Mouse (Mus musculus): ENCODE results near the gene Slc7a7. TPM values are rescaled to one million over a fixed set of nuclear protein-coding genes. Genes with fewer than 3 reads are reported as not detected.
A peak's percentile ranks its signal among the peaks of the same experiment; 100 is the strongest.

Slc7a7 gene
- 4.7 and 4.9 TPM in 2 replicates for polyA plus RNA-seq (2015; fragmentation: Nextera tagmentation; extraction: Ambion mirVana)

DNA sequence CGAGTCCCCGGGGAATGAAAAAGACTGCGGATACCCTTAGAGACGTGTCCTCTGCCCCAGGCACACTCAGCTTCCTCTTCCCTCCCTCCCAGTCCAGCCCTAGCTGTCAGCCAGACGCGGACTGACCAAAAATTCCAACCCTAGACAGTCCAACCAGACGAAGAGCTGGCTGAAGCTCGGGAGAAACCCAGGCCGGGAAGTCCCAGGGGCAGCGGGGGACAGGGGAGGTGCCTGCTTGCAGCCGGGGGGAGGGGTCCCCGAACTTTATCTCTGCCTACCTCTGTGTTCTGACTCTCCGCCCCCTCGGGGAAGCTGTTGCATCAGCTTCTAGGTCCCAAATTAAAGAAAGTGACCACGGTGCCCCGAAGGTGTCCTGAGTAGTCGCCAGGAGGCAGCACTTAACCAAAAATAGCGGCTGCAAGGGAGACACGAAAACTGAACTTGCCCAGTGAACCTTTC, at the start of gene Slc7a7:
Gene Slc7a7, minus strand, starts transcription at position 158 of the 459 bp plus-strand sequence.
- H3K36me3 ChIP-seq (replicated peaks): no peaks in the 10 kb centered on the region
- 9% methylated on average over 19 of the region's 19 CpGs for WGBS
- H3K27me3 ChIP-seq (replicated peaks): peaks cover 12% of the 10 kb centered on the region
- 0 out of 2 replicates have a peak, but pooled peaks cover 8% of the 10 kb centered on the region for H3K4me1 ChIP-seq
- H3K4me2 ChIP-seq: peak within 1 kb of the TSS; percentile 16; the same call in 1 of the 2 replicates
- H3K9me3 ChIP-seq: no peaks in the 10 kb centered on the region
- no peak within 1 kb of the TSS for H3K4me3 ChIP-seq
- no peak within 1 kb of the TSS for H3K9ac ChIP-seq
- ATAC-seq (replicated peaks): 0 out of 2 replicates have a peak, but pooled peaks have one; percentile 55
- no peak within 1 kb of the TSS for H3K27ac ChIP-seq

DNA sequence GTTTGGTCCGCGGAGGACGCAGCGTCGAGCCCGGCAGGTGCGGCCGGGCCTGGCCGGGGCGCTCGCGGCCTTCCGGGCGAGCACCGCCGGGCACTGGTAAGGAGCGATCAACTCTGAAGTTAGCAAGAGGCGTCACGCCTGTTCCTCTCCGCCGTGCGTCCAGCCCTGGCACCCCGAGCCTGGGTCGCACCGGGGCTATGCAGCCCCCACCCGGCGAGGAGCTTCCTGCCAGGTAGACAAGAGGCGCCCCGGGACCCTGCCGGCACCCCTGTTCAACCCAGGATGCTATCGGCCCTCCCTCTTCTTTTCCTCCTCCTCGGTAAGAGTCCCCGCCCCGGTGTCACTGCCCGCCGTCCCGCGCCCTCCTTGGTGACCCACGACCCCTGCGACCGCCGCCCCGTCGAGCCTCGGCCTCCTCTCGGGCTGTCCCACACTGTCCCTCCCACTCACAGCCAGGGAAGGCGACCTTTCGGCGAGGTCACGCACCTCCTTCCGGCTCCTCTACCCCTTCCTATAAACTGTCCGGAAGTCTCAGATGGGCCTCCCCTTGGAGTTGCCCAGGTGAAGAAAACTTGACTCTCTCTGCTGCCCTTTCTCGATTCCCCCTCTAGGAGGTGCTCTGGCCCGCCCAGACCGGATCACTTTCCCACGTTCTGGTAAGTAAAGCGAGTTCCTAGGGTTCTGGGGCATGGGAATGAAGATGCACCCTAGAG, 46.9 kb upstream of the Slc7a7 start:
- Histone ChIP-seq H3K4me1 (peaks cover 13% of the 10 kb centered on the region), H3K27ac (peak overlapping the region; percentile 73), H3K36me3 (replicated peaks) (0 out of 2 replicates have a peak, but pooled peaks cover 11% of the 10 kb centered on the region), H3K9me3 (no peaks in the 10 kb centered on the region), H3K9ac (peak overlapping the region; percentile 82), H3K27me3 (replicated peaks) (no peaks in the 10 kb centered on the region), H3K4me2 (peak overlapping the region; percentile 86), H3K4me3 (peak overlapping the region; percentile 80)
- peak; percentile 87 for ATAC-seq (replicated peaks)
- WGBS: 1% methylated on average over 52 of the region's 57 CpGs

DNA sequence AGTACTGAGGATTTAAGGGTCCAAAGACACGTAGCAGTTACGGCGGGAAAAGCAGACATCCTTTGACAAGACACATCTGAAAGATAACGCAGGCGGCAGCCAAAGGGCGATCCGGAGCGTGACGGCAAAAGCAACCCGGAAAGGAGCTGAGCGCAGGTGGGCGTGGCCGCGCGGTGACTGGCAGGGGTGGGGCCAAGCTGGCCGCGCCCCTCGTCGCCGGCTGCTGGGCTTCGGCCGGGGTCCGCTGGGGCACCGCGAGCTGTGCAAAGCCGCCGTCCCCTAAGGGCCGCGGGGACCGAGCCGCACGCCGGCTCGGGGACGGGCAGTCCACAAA, 46.3 kb upstream of the Slc7a7 start, which contains the start of gene Lrp10:
Gene Lrp10, plus strand, starts transcription at position 179 of the 334 bp plus-strand sequence.
- H3K4me2 ChIP-seq: peak within 1 kb of the TSS; percentile 86
- peak within 1 kb of the TSS; percentile 73 for H3K27ac ChIP-seq
- peaks cover 13% of the 10 kb centered on the region for H3K4me1 ChIP-seq
- H3K9me3 ChIP-seq: no peaks in the 10 kb centered on the region
- 0 out of 2 replicates have a peak, but pooled peaks cover 11% of the 10 kb centered on the region for H3K36me3 ChIP-seq (replicated peaks)
- peak within 1 kb of the TSS; percentile 82 for H3K9ac ChIP-seq
- peak within 1 kb of the TSS; percentile 80 for H3K4me3 ChIP-seq
- ATAC-seq (replicated peaks): peak; percentile 93
- WGBS: 0% methylated on average over 35 of the region's 35 CpGs
- no peaks in the 10 kb centered on the region for H3K27me3 ChIP-seq (replicated peaks)

DNA sequence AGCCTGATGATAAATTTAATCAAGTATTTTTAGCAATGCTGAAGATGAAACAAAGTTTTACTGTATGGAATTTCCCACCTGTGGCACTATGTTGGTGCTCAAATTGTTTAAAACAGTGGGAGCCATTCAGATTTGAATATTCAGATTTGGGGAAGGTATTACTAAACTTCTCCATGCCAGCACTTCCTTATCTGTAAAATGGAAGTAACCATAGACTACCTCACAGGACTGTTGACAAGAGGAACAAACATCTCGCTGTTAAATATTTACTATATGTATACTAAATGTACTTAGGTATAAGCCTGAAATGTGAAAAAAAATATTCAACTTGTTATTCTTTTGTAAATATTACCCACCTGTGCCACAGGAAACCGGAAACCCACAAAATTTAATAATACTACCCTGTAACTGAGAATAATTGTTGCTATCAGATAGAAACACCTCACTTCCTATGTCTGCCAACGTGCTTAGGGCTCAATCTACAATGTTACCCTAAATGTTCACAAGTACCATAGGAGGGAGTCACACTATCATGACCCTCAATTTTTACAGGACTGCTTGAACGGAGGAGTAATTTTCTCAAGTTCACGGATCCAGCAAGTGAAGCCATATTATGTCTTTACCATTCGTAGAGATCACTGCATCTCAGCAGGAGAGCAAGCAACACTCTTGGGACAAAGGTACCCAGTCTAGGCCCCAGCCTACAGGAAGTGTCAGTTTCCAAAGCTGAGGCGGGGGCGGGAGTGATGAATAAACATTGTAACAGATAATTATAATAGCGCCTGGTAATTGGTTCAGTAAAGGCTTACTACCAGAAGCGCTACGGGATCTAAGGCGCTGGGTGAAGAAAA, 45.8 kb upstream of the Slc7a7 start:
- Histone ChIP-seq H3K4me1 (peaks cover 13% of the 10 kb centered on the region), H3K4me2 (peak overlapping the region; percentile 86), H3K4me3 (peak overlapping the region; percentile 80), H3K27me3 (replicated peaks) (no peaks in the 10 kb centered on the region), H3K27ac (peak overlapping the region; percentile 73), H3K36me3 (replicated peaks) (0 out of 2 replicates have a peak, but pooled peaks cover 5% of the 10 kb centered on the region), H3K9me3 (no peaks in the 10 kb centered on the region), H3K9ac (peak overlapping the region; percentile 43)
- 16% methylated on average over 12 of the region's 12 CpGs for WGBS
- ATAC-seq (replicated peaks): peak; percentile 67

DNA sequence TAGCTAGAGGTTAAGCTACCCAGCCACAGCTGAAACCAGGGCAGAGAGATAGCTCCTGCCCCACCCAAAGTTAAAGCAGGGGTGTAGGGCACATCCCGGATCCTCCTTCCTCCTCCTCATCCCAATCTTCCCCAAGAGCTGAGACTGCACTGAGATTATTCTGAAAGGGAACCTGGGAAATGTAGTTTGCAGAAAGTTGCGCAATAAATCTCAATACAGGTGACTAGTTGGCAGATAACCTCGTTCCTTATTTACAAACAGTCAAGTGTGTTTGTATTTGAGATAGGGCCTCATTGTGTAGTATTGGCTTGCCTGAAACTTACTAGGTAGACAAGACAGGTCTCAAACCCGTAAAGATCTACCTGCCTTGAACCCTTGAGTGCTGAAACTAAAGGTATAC, 44.6 kb upstream of the Slc7a7 start:
- 90% methylated on average over 4 of the region's 4 CpGs for WGBS
- Histone ChIP-seq H3K9me3 (no peaks in the 10 kb centered on the region), H3K4me1 (peaks cover 13% of the 10 kb centered on the region), H3K4me2 (no peak overlapping the region), H3K4me3 (no peak overlapping the region), H3K27ac (no peak overlapping the region), H3K9ac (no peak overlapping the region), H3K36me3 (replicated peaks) (no peaks in the 10 kb centered on the region), H3K27me3 (replicated peaks) (no peaks in the 10 kb centered on the region)
- no peak for ATAC-seq (replicated peaks)

DNA sequence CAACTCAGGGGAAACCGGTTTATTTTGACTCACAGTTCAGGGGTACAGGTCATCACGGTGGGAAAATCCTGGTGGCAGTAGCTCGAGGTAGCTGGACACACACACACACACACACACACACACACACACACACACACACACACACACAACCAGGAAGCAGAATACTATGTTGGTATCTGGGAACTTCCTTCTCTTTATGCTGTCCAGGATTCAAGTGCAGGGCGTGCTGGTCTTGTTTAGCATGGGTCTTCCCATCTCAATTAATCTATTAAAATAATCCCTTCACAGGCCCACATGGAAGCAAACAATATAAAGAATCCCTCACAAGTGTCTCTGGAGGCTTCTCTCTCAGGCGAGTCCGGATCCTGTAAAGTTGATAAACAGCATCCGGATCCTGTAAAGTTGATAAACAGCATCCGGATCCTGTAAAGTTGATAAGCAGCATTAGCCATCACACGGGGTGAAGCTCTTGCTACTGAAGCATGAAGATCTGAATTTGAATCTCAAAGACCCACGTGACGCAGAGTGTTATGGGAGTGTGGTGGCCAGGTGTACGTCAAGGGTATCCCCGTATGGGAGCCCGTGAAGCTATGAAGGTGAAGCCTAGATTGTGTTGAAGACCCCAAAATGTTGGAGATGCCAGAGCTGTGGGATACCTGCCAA, 40.5 kb upstream of the Slc7a7 start:
- Histone ChIP-seq H3K27me3 (replicated peaks) (no peaks in the 10 kb centered on the region), H3K9me3 (no peaks in the 10 kb centered on the region), H3K36me3 (replicated peaks) (no peaks in the 10 kb centered on the region), H3K4me2 (no peak overlapping the region), H3K27ac (no peak overlapping the region), H3K9ac (no peak overlapping the region), H3K4me3 (no peak overlapping the region), H3K4me1 (no peaks in the 10 kb centered on the region)
- WGBS: 89% methylated on average over 14 of the region's 14 CpGs
- ATAC-seq (replicated peaks): no peak

DNA sequence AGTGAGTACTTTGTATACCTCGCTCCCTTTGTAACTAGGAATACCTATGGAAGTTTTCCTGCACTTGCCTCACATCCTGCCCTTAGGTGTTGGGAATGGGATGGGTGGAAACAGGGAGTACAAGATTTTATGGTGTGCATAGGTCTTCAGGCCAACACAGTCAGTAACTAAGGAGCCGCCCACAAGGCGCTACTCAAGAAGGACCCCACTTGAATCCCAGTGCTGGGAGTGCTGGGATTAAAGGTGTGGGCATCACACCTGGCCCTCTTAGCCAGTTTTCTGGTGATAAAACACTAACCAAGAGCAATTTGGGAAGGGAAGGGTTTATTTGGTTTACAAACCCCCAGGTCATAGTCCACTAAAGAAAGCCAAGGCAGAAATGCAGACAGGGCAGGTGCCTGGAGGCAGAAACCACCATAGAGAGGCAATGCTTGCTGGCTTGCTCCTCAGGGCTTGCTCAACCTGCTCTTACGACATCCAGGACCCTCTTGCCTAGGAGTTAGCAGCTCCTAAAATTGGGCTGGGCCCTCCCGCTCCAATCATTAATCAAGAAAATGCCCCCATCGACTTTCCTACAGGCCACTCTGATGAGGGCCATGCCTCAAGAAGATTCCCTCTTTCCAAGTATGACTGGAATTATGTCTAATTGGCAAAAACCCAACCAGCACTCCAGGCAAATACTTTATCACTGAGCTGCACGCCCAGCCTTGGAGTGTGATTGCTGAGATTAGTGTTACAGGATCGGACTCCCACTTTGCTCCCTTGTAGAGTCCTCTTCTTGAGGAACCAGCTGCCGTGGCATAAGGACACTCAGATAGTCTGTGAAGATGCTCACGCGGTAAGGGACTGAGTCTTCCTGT, 37.3 kb upstream of the Slc7a7 start:
- no peaks in the 10 kb centered on the region for H3K36me3 ChIP-seq (replicated peaks)
- no peak overlapping the region for H3K4me2 ChIP-seq
- WGBS: 89% methylated on average over 11 of the region's 11 CpGs
- no peaks in the 10 kb centered on the region for H3K9me3 ChIP-seq
- no peak overlapping the region for H3K9ac ChIP-seq
- no peaks in the 10 kb centered on the region for H3K4me1 ChIP-seq
- no peaks in the 10 kb centered on the region for H3K27me3 ChIP-seq (replicated peaks)
- no peak overlapping the region for H3K27ac ChIP-seq
- ATAC-seq (replicated peaks): no peak
- H3K4me3 ChIP-seq: no peak overlapping the region

DNA sequence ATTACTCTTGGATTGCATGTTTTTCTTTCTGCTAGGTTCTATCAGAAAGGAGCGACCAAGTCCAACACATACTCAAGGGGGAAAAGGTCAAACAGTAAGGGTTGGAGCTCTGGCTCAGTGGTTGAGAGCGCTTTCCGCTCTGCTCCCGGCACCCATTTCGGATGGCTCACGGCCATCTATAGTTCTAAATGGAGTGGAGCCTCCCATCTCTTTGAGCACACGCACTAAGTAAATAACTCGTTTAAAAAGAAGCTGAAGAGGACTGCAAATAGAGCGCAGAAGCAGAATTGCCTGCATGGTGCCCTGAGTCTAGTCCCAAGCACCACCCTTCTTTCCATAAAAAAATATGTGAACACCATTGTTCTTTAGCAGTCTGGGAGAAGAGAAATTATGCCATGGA, 36.0 kb upstream of the Slc7a7 start:
- no peak for ATAC-seq (replicated peaks)
- Histone ChIP-seq H3K36me3 (replicated peaks) (no peaks in the 10 kb centered on the region), H3K9ac (no peak overlapping the region), H3K27ac (no peak overlapping the region), H3K27me3 (replicated peaks) (no peaks in the 10 kb centered on the region), H3K4me2 (no peak overlapping the region), H3K4me3 (no peak overlapping the region), H3K4me1 (no peaks in the 10 kb centered on the region), H3K9me3 (no peaks in the 10 kb centered on the region)
- WGBS: 89% methylated on average over 9 of the region's 9 CpGs

DNA sequence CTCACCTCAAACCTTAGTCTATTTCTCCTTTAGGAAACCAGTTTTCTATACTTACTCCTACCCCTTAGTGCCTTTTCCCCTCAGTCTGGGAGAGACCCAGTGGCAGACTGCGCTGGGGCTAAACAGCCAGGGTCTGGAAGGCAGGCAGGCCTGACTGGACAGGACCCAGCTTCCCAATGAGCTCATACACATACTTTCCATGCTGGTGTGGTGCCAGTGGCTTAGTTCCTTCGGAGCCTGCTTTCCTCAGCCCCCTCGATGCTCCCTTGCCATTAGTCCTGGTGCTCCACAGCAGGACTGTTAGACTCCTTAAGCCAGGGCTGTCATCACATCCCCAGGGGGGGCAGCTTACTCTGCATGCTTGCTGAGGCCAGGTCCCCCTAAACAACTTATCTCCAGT, 27.9 kb upstream of the Slc7a7 start:
- Histone ChIP-seq H3K27me3 (replicated peaks) (no peaks in the 10 kb centered on the region), H3K4me1 (no peaks in the 10 kb centered on the region), H3K4me2 (no peak overlapping the region), H3K36me3 (replicated peaks) (no peaks in the 10 kb centered on the region), H3K9me3 (no peaks in the 10 kb centered on the region), H3K4me3 (no peak overlapping the region), H3K9ac (no peak overlapping the region), H3K27ac (no peak overlapping the region)
- 53% methylated on average over 3 of the region's 3 CpGs for WGBS
- ATAC-seq (replicated peaks): no peak

DNA sequence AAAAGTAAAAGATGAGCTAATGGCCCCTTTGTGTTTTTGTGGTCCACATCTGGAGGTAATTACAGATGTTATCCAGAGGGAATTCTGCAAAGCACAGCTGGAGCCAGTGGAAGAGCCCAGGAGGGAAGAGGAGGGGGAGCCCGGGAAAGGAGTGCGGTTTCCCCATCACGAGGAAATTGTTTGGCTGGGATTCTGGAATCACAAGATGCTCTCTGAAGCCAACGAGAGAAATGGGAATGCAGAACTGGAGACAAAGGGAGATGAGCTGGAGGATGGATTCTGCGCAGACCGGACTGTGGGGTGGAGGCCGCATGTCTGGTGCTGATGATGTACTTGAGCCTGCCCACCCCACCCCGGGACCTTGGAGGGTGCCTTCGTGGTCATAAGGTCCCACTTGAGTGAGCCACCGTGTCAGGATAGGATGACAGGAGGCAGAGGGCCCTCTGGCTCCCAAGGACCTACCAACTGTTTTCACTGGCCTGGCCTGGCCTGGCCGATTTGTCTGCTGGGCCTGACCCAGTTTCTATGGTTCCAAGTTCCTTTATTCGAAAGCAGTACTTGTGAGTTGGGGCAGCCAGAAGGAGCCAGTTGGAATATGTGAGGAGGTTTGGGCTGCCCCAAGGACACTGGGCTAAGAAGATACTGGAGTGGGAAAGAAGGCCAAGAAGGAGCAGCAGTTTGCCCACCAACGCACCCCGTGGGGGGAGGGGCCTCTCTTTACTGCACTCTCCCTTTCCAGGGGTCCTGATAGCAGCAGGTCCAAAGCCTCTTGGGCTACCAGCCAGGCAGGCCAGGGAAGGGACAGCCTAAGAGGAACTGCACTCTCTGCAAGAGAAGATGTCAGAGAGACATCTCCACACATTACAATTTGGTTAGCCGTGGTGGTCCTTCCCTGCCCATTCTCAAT, 26.4 kb upstream of the Slc7a7 start:
- WGBS: 69% methylated on average over 15 of the region's 15 CpGs
- Histone ChIP-seq H3K9me3 (no peaks in the 10 kb centered on the region), H3K27ac (no peak overlapping the region), H3K36me3 (replicated peaks) (no peaks in the 10 kb centered on the region), H3K9ac (no peak overlapping the region), H3K4me1 (no peaks in the 10 kb centered on the region), H3K4me3 (no peak overlapping the region), H3K27me3 (replicated peaks) (no peaks in the 10 kb centered on the region), H3K4me2 (no peak overlapping the region)
- ATAC-seq (replicated peaks): no peak

DNA sequence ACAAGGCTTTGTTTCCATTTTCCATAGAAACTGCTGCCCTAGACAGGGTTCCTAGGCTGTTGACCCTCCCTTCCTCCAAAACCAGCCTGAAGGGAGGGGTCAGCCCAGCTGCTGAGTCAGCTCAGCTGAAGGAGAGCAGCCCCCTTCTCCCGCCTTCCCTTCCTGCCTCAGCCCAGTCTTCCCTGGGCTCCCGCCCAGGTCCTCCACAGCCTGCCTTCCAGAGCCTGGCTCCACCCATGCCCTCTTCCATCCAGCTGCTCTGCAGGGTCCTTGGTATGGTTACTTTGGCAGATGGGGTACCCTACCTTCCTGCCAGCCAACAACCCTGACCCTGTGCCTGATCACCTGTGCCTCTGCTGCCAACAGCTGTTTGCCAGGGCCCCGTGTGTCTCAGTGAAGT, 25.6 kb upstream of the Slc7a7 start:
- H3K27me3 ChIP-seq (replicated peaks): no peaks in the 10 kb centered on the region
- H3K27ac ChIP-seq: no peak overlapping the region
- H3K4me1 ChIP-seq: no peaks in the 10 kb centered on the region
- ATAC-seq (replicated peaks): no peak
- no peak overlapping the region for H3K9ac ChIP-seq
- H3K9me3 ChIP-seq: no peaks in the 10 kb centered on the region
- WGBS: 33% methylated on average over 3 of the region's 3 CpGs
- no peak overlapping the region for H3K4me2 ChIP-seq
- no peaks in the 10 kb centered on the region for H3K36me3 ChIP-seq (replicated peaks)
- H3K4me3 ChIP-seq: no peak overlapping the region
